Mouse (Mus musculus): ENCODE data around the gene Cdadc1.

Gene Cdadc1

GRCm38 (mm10) chr14:59543956-59544355, 53.8 kb downstream of the Cdadc1 start:
- DNase-seq (ENCODE audit: low read depth, low spot score), result no peak

- no peak for DNase-seq (ENCODE audit: low read depth, low spot score)
These were observed 54.5 kb downstream of the Cdadc1 start for GRCm38 (mm10) chr14:59543158-59543826.

- no peak for DNase-seq (ENCODE audit: low read depth, low spot score)
These were observed 57.0 kb downstream of the Cdadc1 start for GRCm38 (mm10) chr14:59540761-59541160.

GRCm38 (mm10) chr14:59540230-59540629, 57.5 kb downstream of the Cdadc1 start:
- no peak for DNase-seq (ENCODE audit: low read depth, low spot score)

GRCm38 (mm10) chr14:59537829-59538432, 59.8 kb downstream of the Cdadc1 start:
- DNase-seq (ENCODE audit: low read depth, low spot score), result no peak

- DNase-seq (ENCODE audit: low read depth, low spot score), result no peak
These were observed 63.9 kb downstream of the Cdadc1 start for GRCm38 (mm10) chr14:59533908-59534307.

GRCm38 (mm10) chr14:59532986-59533385, 64.8 kb downstream of the Cdadc1 start:
- DNase-seq (ENCODE audit: low read depth, low spot score), result no peak

- DNase-seq (ENCODE audit: low read depth, low spot score), result no peak
These were observed 67.0 kb downstream of the Cdadc1 start for GRCm38 (mm10) chr14:59530801-59531200.

- no peak for DNase-seq (ENCODE audit: low read depth, low spot score)
These were observed 71.9 kb downstream of the Cdadc1 start for GRCm38 (mm10) chr14:59525843-59526242.

GRCm38 (mm10) chr14:59513922-59514444, 83.8 kb downstream of the Cdadc1 start:
- no peak for DNase-seq (ENCODE audit: low read depth, low spot score)
